Mouse (Mus musculus) ES-Bruce4 (cell line): Measurements from ENCODE around the gene Sh3rf3. TPM values are rescaled to one million over a fixed set of nuclear protein-coding genes. Genes with fewer than 3 reads are reported as not detected.

ENCODE experiments used
- H3K27ac ChIP-seq: 2 replicates; pipeline ENCODE4 v1.5.1; 2012; ENCODE audit warnings: low read length, inconsistent platforms; ENCODE audit not compliant: insufficient read depth
- H3K27me3 ChIP-seq: 2 replicates; pipeline ENCODE4 v1.6.1; 2012; ENCODE audit warnings: mild to moderate bottlenecking, low read length, inconsistent platforms; ENCODE audit not compliant: control insufficient read depth, poor library complexity, insufficient read depth, severe bottlenecking
- H3K36me3 ChIP-seq: 2 replicates; pipeline ENCODE4 v1.6.1; 2012; ENCODE audit warnings: inconsistent platforms, mild to moderate bottlenecking, low read length, moderate library complexity; ENCODE audit not compliant: control insufficient read depth, poor library complexity, insufficient read depth, severe bottlenecking
- H3K4me1 ChIP-seq: one replicate; pipeline ENCODE4 v1.8.1; 2011; ENCODE audit warnings: low read length; ENCODE audit not compliant: control insufficient read depth, insufficient read depth
- H3K4me3 ChIP-seq: 2 replicates; pipeline ENCODE4 v1.5.1; 2011; ENCODE audit warnings: low read depth, mild to moderate bottlenecking, low read length
- H3K9ac ChIP-seq: 2 replicates; pipeline ENCODE4 v1.6.1; 2012; ENCODE audit warnings: low read depth, mild to moderate bottlenecking, inconsistent platforms; ENCODE audit not compliant: poor library complexity, severe bottlenecking
- H3K9me3 ChIP-seq: replicated peaks from 2 replicates; pipeline ENCODE4 v1.6.1; 2012; ENCODE audit warnings: mild to moderate bottlenecking, low read length, inconsistent platforms; ENCODE audit not compliant: control insufficient read depth, poor library complexity, insufficient read depth, severe bottlenecking
- CTCF ChIP-seq: IDR thresholded peaks from one replicate; pipeline ENCODE4 v1.8.1; 2011; ENCODE audit warnings: low read depth, low read length
- EP300 ChIP-seq: IDR thresholded peaks from 2 replicates; pipeline ENCODE4 v1.6.1; 2011; ENCODE audit warnings: low read depth, low read length; ENCODE audit not compliant: insufficient read depth
- POLR2A ChIP-seq: IDR thresholded peaks from one replicate; pipeline ENCODE4 v1.8.1; 2011; ENCODE audit warnings: low read length; ENCODE audit not compliant: insufficient read depth
- polyA plus RNA-seq: library from polyadenylated mRNA; stranded (reverse); fragments of >200 nt; gene quantifications from 2 replicates; pipeline ENCODE4 v1.2.4, GENCODE M21; 2011; ENCODE audit warnings: low read depth; ENCODE audit not compliant: missing spikeins, insufficient read depth, insufficient read length

Sh3rf3 gene
- polyA plus RNA-seq, 1 experiment = 0.55 TPM

GRCm38 (mm10) chr10:58829251-58830111, 16.3 kb downstream of the Sh3rf3 start:
- Histone ChIP-seq H3K9ac (no peak overlapping the region), H3K4me3 (no peak overlapping the region), H3K4me1 (no peaks in the 10 kb centered on the region), H3K36me3 (no peaks in the 10 kb centered on the region), H3K27me3 (no peaks in the 10 kb centered on the region; the same call in 1 of the 2 replicates), H3K9me3 (no peaks in the 10 kb centered on the region), H3K27ac (no peak overlapping the region)
- TF ChIP-seq POLR2A = no peak
- no peak for TF ChIP-seq EP300
- TF ChIP-seq CTCF = no peak

GRCm38 (mm10) chr10:58833146-58833545, 20.0 kb downstream of the Sh3rf3 start:
- Histone ChIP-seq H3K27me3 (no peaks in the 10 kb centered on the region; the same call in none of the 2 replicates), H3K36me3 (no peaks in the 10 kb centered on the region), H3K27ac (no peak overlapping the region), H3K4me1 (no peaks in the 10 kb centered on the region), H3K9ac (no peak overlapping the region), H3K4me3 (no peak overlapping the region), H3K9me3 (no peaks in the 10 kb centered on the region)
- no peak for TF ChIP-seq POLR2A
- no peak for TF ChIP-seq CTCF
- TF ChIP-seq EP300 = no peak

GRCm38 (mm10) chr10:58833741-58834178, 20.6 kb downstream of the Sh3rf3 start:
- Histone ChIP-seq H3K27ac (no peak overlapping the region), H3K9ac (no peak overlapping the region), H3K4me3 (no peak overlapping the region), H3K27me3 (no peaks in the 10 kb centered on the region; the same call in none of the 2 replicates), H3K4me1 (no peaks in the 10 kb centered on the region), H3K36me3 (no peaks in the 10 kb centered on the region), H3K9me3 (no peaks in the 10 kb centered on the region)
- TF ChIP-seq EP300 (no peak), POLR2A (no peak), CTCF (no peak)

GRCm38 (mm10) chr10:58836391-58836790, 23.2 kb downstream of the Sh3rf3 start:
- no peaks in the 10 kb centered on the region; the same call in none of the 2 replicates for H3K27me3 ChIP-seq
- H3K9me3 ChIP-seq = no peaks in the 10 kb centered on the region
- no peak overlapping the region for H3K9ac ChIP-seq
- H3K4me1 ChIP-seq = no peaks in the 10 kb centered on the region
- H3K36me3 ChIP-seq = no peaks in the 10 kb centered on the region
- no peak overlapping the region for H3K4me3 ChIP-seq
- H3K27ac ChIP-seq = no peak overlapping the region
- TF ChIP-seq CTCF = no peak
- no peak for TF ChIP-seq EP300
- no peak for TF ChIP-seq POLR2A

GRCm38 (mm10) chr10:58837504-58837903, 24.3 kb downstream of the Sh3rf3 start:
- no peaks in the 10 kb centered on the region for H3K36me3 ChIP-seq
- H3K9ac ChIP-seq = no peak overlapping the region
- TF ChIP-seq POLR2A (no peak), EP300 (no peak), CTCF (no peak)
- H3K4me1 ChIP-seq = no peaks in the 10 kb centered on the region
- no peak overlapping the region for H3K27ac ChIP-seq
- H3K4me3 ChIP-seq = no peak overlapping the region
- H3K9me3 ChIP-seq = no peaks in the 10 kb centered on the region
- no peaks in the 10 kb centered on the region; the same call in none of the 2 replicates for H3K27me3 ChIP-seq

- Histone ChIP-seq H3K9me3 (no peaks in the 10 kb centered on the region), H3K4me1 (no peaks in the 10 kb centered on the region), H3K27me3 (no peaks in the 10 kb centered on the region; the same call in 1 of the 2 replicates), H3K9ac (no peak overlapping the region), H3K4me3 (no peak overlapping the region), H3K36me3 (no peaks in the 10 kb centered on the region), H3K27ac (no peak overlapping the region)
- TF ChIP-seq EP300 (no peak), POLR2A (no peak), CTCF (no peak)
These were observed 28.8 kb downstream of the Sh3rf3 start for GRCm38 (mm10) chr10:58841945-58842344.
